Mouse (Mus musculus) thymus, postnatal 10 days (tissue): ENCODE measurements around the gene Mapk8ip3.

ENCODE experiments used
- DNase-seq, 2 experiments: peaks; one replicate each; pipeline ENCODE4 v3.0.0; 2021; ENCODE audit warnings: low spot score in 2 of 2

Gene Mapk8ip3

GRCm38 (mm10) chr17:24849733-24850064 lies 87.1 kb downstream of the Mapk8ip3 start:
- DNase-seq: no peak

- no peak for DNase-seq
Observed at GRCm38 (mm10) chr17:24848600-24849031, 88.2 kb downstream of the Mapk8ip3 start.

GRCm38 (mm10) chr17:24847386-24847785 lies 89.4 kb downstream of the Mapk8ip3 start:
- DNase-seq: no peak

GRCm38 (mm10) chr17:24844525-24844924 lies 92.3 kb downstream of the Mapk8ip3 start:
- no peak for DNase-seq

GRCm38 (mm10) chr17:24842631-24843030 lies 94.1 kb downstream of the Mapk8ip3 start:
- no peak for DNase-seq
